Mouse (Mus musculus): ENCODE data around the gene Cda.

DNA sequence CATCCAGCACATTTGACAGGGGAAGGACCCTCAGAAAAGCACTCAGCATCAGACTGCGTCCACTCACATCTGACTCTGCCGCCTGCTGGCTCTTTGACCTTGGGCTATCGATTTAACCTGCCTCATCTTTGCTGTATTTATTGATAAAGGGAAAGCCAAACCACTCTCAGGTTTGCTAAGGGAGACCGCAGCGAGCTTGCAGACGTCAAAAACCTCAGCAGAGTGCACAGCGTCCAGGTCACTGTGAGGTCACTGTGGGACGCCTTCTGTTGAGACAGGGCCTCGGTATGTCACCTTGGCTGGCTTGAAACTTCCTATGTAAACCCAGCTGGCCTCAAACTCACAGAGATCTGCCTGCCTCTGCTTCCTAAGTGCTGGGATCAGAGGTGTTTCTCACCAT lies 30.5 kb downstream of the Cda start:
- TF ChIP-seq GATA1 (IDR thresholded peaks at IDR 0.05; ENCODE audit: low read length) (no peak), TAL1 (IDR thresholded peaks at IDR 0.05; ENCODE audit: low read length) (no peak)
